Mouse (Mus musculus) forebrain, embryonic 11.5 days (tissue): ENCODE data around the gene Slc39a11. TPM values are rescaled to one million over a fixed set of nuclear protein-coding genes. Genes with fewer than 3 reads are reported as not detected.

Source experiments
- ATAC-seq: fragments of 200-750 bp; cut with Nextera tagmentation; replicated peaks from 2 replicates; pipeline ENCODE4 v1.8.0; 2017; ENCODE audit warnings: moderate TSS enrichment; ENCODE audit not compliant: low FRiP score
- DNase-seq: peaks from one replicate; pipeline ENCODE4 v3.0.0-alpha.2; 2017; ENCODE audit warnings: low spot score
- H3K27ac ChIP-seq: fragments of 300-500 bp; sonication (generic); 2 replicates; pipeline ENCODE4 v1.5.1; 2014; ENCODE audit warnings: low read depth, low read length
- H3K27me3 ChIP-seq: fragments of 300-500 bp; sonication (generic); 2 replicates; pipeline ENCODE4 v1.6.1; 2014; ENCODE audit warnings: mild to moderate bottlenecking, low read length, mixed read lengths; ENCODE audit not compliant: control insufficient read depth, insufficient read depth
- H3K36me3 ChIP-seq: fragments of 300-500 bp; sonication (generic); 2 replicates; pipeline ENCODE4 v1.6.1; 2014; ENCODE audit warnings: mild to moderate bottlenecking, low read length, moderate library complexity, mixed read lengths; ENCODE audit not compliant: control insufficient read depth, insufficient read depth
- H3K4me1 ChIP-seq: fragments of 300-500 bp; sonication (generic); replicated peaks from 2 replicates; pipeline ENCODE4 v1.6.1; 2014; ENCODE audit warnings: low read length, mixed read lengths; ENCODE audit not compliant: control insufficient read depth, insufficient read depth
- H3K4me2 ChIP-seq: fragments of 300-500 bp; sonication (generic); 2 replicates; pipeline ENCODE4 v1.6.1; 2014; ENCODE audit warnings: low read depth, mild to moderate bottlenecking, low read length, moderate library complexity, mixed read lengths; ENCODE audit not compliant: severe bottlenecking
- H3K4me3 ChIP-seq: fragments of 300-500 bp; sonication (generic); 2 replicates; pipeline ENCODE4 v1.5.1; 2014; ENCODE audit warnings: low read depth, low read length
- H3K9ac ChIP-seq: fragments of 300-500 bp; sonication (generic); 2 replicates; pipeline ENCODE4 v1.6.1; 2014; ENCODE audit warnings: low read length
- H3K9me3 ChIP-seq: fragments of 300-500 bp; sonication (generic); 2 replicates; pipeline ENCODE4 v1.6.1; 2016; ENCODE audit warnings: low read length, mixed read lengths; ENCODE audit not compliant: control insufficient read depth
- WGBS: fragments of 180-500 bp; shearing (Covaris S2); extraction: QIAGEN DNeasy Blood & Tissue Kit; methylation state at CpG from one replicate; pipeline ENCODE4 v1.1.7; 2014; 5-methylcytosine and 5-hydroxymethylcytosine counted together
- polyA plus RNA-seq: library from polyadenylated mRNA; unstranded; fragments of >200 nt; fragmentation: Nextera tagmentation; extraction: Ambion mirVana; gene quantifications from 2 replicates; pipeline ENCODE4 v1.2.1, GENCODE M21; 2014

The Slc39a11 gene
- polyA plus RNA-seq, 1 experiment from 2014 or later, result 20.6 TPM

GRCm38 (mm10) chr11:113537199-113537586, 112.7 kb downstream of the Slc39a11 start:
- no peaks in the 10 kb centered on the region for H3K27me3 ChIP-seq
- H3K4me2 ChIP-seq, result no peak overlapping the region
- DNase-seq (no peak), ATAC-seq (no peak)
- no peaks in the 10 kb centered on the region for H3K4me1 ChIP-seq
- no peaks in the 10 kb centered on the region for H3K9me3 ChIP-seq
- WGBS, result 90% methylated on average over 8 of the region's 8 CpGs
- no peak overlapping the region for H3K27ac ChIP-seq
- H3K36me3 ChIP-seq, result no peaks in the 10 kb centered on the region
- no peak overlapping the region for H3K4me3 ChIP-seq
- H3K9ac ChIP-seq, result no peak overlapping the region

DNA sequence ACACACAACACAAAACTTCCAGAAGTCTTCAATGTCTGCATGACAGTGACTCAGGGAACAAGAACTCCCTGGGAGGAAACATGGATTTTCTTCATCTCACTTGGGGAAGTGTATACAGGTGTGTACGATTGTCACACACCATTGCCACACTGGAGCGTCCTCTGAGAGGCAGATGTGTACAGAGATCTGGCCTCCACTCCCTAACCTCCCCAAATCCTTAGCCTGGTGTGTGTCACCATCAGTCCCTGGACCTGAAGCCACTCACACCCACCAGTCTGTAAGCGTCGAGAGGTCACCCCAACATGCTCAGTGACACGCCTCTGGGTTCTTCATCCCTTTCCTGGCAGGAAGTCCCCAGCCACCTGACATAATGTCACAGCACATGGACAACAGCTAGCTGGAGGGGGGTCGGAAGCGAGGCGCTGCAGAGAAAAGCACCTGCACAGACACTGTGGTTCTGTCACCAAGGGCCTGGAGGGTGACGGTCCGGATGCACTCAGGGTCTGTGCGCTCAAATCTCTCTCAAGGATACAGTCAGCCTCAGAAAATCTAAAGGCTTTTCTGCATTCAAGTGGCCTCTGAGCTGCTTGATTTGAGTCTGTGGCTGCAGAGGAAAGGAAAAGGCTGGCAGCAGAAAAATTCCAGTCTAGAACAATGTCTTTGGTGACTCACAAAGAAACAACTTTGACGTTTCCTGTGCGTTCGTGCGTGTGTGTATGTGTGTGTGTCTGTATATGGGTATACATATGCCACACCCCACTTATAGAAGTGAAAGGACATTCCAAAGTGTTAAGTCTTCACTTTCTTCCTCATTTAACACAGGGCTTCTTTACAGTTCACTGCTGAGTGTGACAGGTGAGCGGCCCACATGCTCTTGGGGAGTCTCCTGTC, 113.3 kb downstream of the Slc39a11 start:
- DNase-seq (no peak), ATAC-seq (no peak)
- no peaks in the 10 kb centered on the region for H3K9me3 ChIP-seq
- no peaks in the 10 kb centered on the region for H3K36me3 ChIP-seq
- no peak overlapping the region for H3K4me2 ChIP-seq
- no peak overlapping the region for H3K27ac ChIP-seq
- no peak overlapping the region for H3K9ac ChIP-seq
- 90% methylated on average over 16 of the region's 16 CpGs for WGBS
- H3K4me3 ChIP-seq, result no peak overlapping the region
- H3K27me3 ChIP-seq, result no peaks in the 10 kb centered on the region
- H3K4me1 ChIP-seq, result no peaks in the 10 kb centered on the region

DNA sequence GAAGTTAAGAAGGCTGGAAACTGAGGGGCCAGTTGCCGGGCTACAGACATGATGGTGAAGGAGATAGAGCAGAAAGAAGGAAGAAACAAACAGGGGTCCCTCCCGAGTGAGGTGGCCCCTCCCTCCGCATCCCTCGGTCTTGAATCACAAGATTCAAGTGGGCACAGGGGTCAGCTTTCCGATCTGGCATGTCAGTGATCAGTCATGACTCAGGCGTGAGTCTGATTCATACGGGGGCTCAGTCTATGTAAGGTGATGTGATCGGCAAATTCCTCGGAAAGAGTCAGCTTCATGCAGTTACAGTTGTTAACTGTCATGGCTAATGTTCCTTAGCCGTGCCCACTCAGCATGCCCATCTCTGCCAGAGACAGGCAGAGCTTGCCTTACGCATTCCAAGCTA, 115.5 kb downstream of the Slc39a11 start:
- Histone ChIP-seq H3K27me3 (no peaks in the 10 kb centered on the region), H3K9me3 (no peaks in the 10 kb centered on the region), H3K9ac (no peak overlapping the region), H3K27ac (no peak overlapping the region), H3K4me3 (no peak overlapping the region), H3K4me2 (no peak overlapping the region), H3K36me3 (no peaks in the 10 kb centered on the region), H3K4me1 (no peaks in the 10 kb centered on the region)
- WGBS, result 91% methylated on average over 11 of the region's 11 CpGs
- ATAC-seq, result no peak
- no peak for DNase-seq

DNA sequence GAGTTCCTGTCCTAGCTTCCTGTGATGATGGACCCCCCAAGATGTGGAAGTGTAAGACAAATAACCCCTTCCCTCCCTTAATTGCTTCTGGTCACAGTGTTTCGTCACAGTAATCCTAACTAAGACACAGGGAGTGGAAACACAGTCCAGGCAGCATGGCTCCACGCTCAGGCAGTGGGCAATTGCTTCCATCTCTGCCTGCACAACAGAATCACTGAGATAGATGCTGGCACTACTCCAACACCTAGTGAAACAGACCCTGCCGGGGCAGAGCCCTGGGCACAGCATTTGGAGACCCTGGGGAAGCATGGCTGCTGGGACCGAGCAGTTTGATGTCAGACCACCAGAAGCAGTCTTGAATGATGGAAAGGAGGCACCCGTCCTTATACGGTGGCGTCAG, 115.9 kb downstream of the Slc39a11 start:
- 76% methylated on average over 7 of the region's 7 CpGs for WGBS
- Histone ChIP-seq H3K27me3 (no peaks in the 10 kb centered on the region), H3K9me3 (no peaks in the 10 kb centered on the region), H3K4me1 (no peaks in the 10 kb centered on the region), H3K4me3 (no peak overlapping the region), H3K9ac (no peak overlapping the region), H3K36me3 (no peaks in the 10 kb centered on the region), H3K27ac (no peak overlapping the region), H3K4me2 (no peak overlapping the region)
- ATAC-seq, result no peak
- DNase-seq, result no peak

DNA sequence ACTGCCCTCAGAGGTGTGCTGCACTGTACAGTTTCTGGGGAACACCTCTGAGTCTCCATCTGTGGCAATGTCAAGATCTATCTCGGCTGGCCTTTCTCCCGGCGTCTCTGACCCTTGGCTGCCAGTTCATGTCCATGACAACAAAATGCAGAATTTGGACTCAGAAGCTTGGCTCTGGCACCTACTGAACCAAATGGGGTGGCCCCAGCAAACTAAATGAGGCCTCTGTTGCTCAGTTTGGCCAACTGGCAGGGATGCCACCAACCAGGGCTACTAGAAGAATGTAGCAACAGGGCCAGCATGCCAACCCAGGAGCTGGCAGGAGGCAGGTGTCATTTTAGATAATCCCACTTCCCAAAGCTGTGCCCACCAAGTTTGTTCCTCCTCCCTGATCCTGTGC, 121.5 kb downstream of the Slc39a11 start:
- ATAC-seq (no peak), DNase-seq (no peak)
- Histone ChIP-seq H3K27ac (no peak overlapping the region), H3K36me3 (no peaks in the 10 kb centered on the region), H3K4me3 (no peak overlapping the region), H3K9ac (no peak overlapping the region), H3K4me2 (no peak overlapping the region), H3K9me3 (no peaks in the 10 kb centered on the region), H3K4me1 (no peaks in the 10 kb centered on the region), H3K27me3 (no peaks in the 10 kb centered on the region)
- WGBS, result 91% methylated on average over 3 of the region's 3 CpGs

GRCm38 (mm10) chr11:113525731-113526130, 124.1 kb downstream of the Slc39a11 start:
- H3K4me1 ChIP-seq, result no peaks in the 10 kb centered on the region
- H3K9me3 ChIP-seq, result no peaks in the 10 kb centered on the region
- DNase-seq, result no peak
- 91% methylated on average over 18 of the region's 18 CpGs for WGBS
- no peak overlapping the region for H3K9ac ChIP-seq
- no peak overlapping the region for H3K4me2 ChIP-seq
- no peak overlapping the region for H3K27ac ChIP-seq
- ATAC-seq, result no peak
- no peak overlapping the region for H3K4me3 ChIP-seq
- H3K36me3 ChIP-seq, result no peaks in the 10 kb centered on the region
- H3K27me3 ChIP-seq, result no peaks in the 10 kb centered on the region

GRCm38 (mm10) chr11:113522726-113523125, 127.2 kb downstream of the Slc39a11 start:
- H3K9ac ChIP-seq, result no peak overlapping the region
- H3K27me3 ChIP-seq, result no peaks in the 10 kb centered on the region
- H3K4me1 ChIP-seq, result 0 out of 2 replicates have a peak, but pooled peaks cover 2% of the 10 kb centered on the region
- no peak overlapping the region for H3K4me3 ChIP-seq
- H3K36me3 ChIP-seq, result no peaks in the 10 kb centered on the region
- no peak overlapping the region for H3K4me2 ChIP-seq
- H3K9me3 ChIP-seq, result no peaks in the 10 kb centered on the region
- no peak overlapping the region for H3K27ac ChIP-seq
- ATAC-seq (no peak), DNase-seq (no peak)
- 89% methylated on average over 4 of the region's 4 CpGs for WGBS

DNA sequence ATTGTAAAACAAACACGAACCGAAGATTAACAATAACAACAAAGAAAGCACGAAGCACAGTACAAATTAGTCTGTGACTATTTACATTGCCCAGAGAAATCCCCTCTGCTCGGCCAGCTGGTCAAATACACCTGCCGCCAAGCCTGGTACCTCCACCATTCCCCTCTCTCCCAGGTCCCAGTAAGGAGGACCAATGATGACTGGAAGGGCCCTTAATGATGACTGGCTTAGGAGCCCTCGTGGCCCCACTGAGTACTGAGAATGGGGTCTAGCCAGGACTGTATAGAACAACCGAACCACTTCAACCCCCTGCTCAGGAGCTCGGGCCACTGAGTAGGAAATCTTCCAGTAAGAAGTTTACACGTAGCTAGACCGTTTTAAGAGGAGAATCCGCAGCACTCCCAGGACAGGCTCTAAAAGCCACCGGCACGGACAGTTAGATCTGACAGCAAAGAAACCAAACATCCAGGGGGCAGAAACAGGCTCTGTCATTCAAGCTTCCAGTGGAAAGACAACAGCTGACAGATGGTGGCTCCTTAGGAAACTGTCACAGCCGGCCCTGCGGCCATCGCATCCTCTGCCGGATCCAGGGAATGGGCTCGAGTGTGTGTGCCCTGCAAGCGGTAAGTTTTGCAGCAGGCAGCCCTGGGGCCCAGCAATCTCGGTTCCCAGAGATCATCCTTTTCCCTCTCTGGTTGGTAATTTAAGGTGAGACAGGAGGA, 128.2 kb downstream of the Slc39a11 start:
- no peak overlapping the region for H3K4me2 ChIP-seq
- no peak overlapping the region for H3K9ac ChIP-seq
- H3K27ac ChIP-seq, result no peak overlapping the region
- ATAC-seq, result no peak
- no peaks in the 10 kb centered on the region for H3K36me3 ChIP-seq
- DNase-seq, result no peak
- no peak overlapping the region for H3K4me3 ChIP-seq
- WGBS, result 83% methylated on average over 20 of the region's 20 CpGs
- H3K27me3 ChIP-seq, result no peaks in the 10 kb centered on the region
- no peaks in the 10 kb centered on the region for H3K9me3 ChIP-seq
- 0 out of 2 replicates have a peak, but pooled peaks cover 2% of the 10 kb centered on the region for H3K4me1 ChIP-seq
